Mouse (Mus musculus): Measurements from ENCODE around the gene Gm10447.

The Gm10447 gene

GRCm38 (mm10) chr11:53456474-53457371 is at the start of gene Gm10447, which contains the start of gene Shroom1:
Gene Gm10447, minus strand, starts transcription at chr11:53457110.
Gene Shroom1, plus strand, starts transcription at chr11:53457205.
- DNase-seq: no peak

- no peak for DNase-seq
Observed at GRCm38 (mm10) chr11:53505026-53505663, 48.2 kb upstream of the Gm10447 start.

- DNase-seq: no peak
Observed at GRCm38 (mm10) chr11:53504376-53504775, 47.5 kb upstream of the Gm10447 start.

GRCm38 (mm10) chr11:53503738-53504137 is 46.8 kb upstream of the Gm10447 start:
- no peak for DNase-seq

GRCm38 (mm10) chr11:53502039-53502765 is 45.3 kb upstream of the Gm10447 start:
- no peak for DNase-seq

GRCm38 (mm10) chr11:53500569-53500968 is 43.7 kb upstream of the Gm10447 start:
- DNase-seq: no peak

- DNase-seq: peak in 1 of 2 experiments; percentile 31
Observed at GRCm38 (mm10) chr11:53496946-53497345, 40.0 kb upstream of the Gm10447 start.

- DNase-seq: no peak
Observed at GRCm38 (mm10) chr11:53495417-53495816, 38.5 kb upstream of the Gm10447 start.

GRCm38 (mm10) chr11:53493243-53493955 is 36.5 kb upstream of the Gm10447 start:
- DNase-seq: no peak

- no peak for DNase-seq
Observed at GRCm38 (mm10) chr11:53491954-53492401, 35.1 kb upstream of the Gm10447 start.

GRCm38 (mm10) chr11:53489421-53489820 is 32.5 kb upstream of the Gm10447 start:
- no peak for DNase-seq

GRCm38 (mm10) chr11:53489007-53489406 is 32.1 kb upstream of the Gm10447 start:
- no peak for DNase-seq

- peak in 1 of 2 experiments; percentile 11 for DNase-seq
Observed at GRCm38 (mm10) chr11:53486822-53487594, 30.1 kb upstream of the Gm10447 start.

GRCm38 (mm10) chr11:53486351-53486750 is 29.4 kb upstream of the Gm10447 start:
- no peak for DNase-seq

GRCm38 (mm10) chr11:53485719-53486118 is 28.8 kb upstream of the Gm10447 start:
- DNase-seq: peak in 1 of 2 experiments; percentile 15

- no peak for DNase-seq
Observed at GRCm38 (mm10) chr11:53483159-53483891, 26.4 kb upstream of the Gm10447 start.

GRCm38 (mm10) chr11:53481088-53481730 is 24.3 kb upstream of the Gm10447 start:
- no peak for DNase-seq

GRCm38 (mm10) chr11:53479783-53480301 is 22.9 kb upstream of the Gm10447 start, which contains the start of the genes Gm9945 and Sowaha:
Gene Gm9945, plus strand, starts transcription at chr11:53480166.
Gene Sowaha, minus strand, starts transcription at chr11:53480274.
- no peak for DNase-seq

- no peak for DNase-seq
Observed at GRCm38 (mm10) chr11:53479171-53479782, 22.4 kb upstream of the Gm10447 start.
